Mouse (Mus musculus) CD8-positive naive resting alpha-beta T cell, adult 2 months (primary cell): ENCODE data around the gene Arhgap35.
"Not testable (repeated sequence)": the region's sequence is repeated elsewhere in the genome, so short reads cannot be mapped to it uniquely, and the experiment has no call there.

Source experiments
- DNase-seq, 2 experiments: peaks; one replicate each; pipeline ENCODE4 v3.0.0; 2022; ENCODE audit warnings: low read depth in 2 of 2, low spot score in 2 of 2

The Arhgap35 gene

DNA sequence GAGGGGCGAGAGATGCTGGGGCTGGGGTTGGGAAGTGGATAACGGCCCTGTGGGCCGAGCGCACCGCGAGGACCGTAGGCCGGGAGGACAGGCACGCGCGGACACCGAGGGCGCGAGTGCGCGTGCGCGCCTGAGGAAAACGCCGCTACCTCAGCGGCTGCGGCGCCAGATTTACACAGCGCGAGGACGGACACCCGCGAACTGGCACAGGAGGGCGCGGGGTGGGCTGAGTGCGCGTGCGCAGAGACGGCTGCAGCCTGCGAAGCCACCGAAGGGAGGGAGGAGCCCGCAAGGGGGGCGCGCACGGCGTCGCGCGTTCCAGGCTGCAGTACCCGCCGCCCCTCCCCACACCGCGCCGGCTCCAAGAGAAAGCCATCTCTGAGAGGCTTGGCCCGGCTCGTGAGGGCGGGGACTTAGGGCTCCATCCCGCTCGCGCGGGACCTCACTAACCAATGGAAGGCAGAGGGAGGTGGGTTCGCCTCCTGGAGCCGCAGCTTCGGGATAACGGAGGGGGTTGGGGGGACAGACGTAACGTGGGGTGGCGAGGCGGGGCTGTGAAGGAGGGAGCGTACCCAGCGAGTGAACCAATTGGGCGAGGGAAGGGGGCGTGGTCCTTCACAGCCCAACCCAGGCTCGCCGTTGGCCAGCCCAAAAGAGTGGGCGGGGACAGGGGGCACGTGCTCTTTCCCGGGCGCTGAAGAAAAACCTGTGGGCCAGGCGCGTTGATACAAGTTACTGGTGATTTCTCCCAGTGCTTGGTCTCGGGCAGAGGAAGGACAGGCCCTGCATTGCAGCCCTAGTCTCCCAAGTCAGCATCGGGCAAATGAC, at the start of gene Arhgap35:
Arhgap35 (minus strand) TSS at position 106 of the 828 bp plus-strand sequence.
- peak; percentile 97 for DNase-seq

DNA sequence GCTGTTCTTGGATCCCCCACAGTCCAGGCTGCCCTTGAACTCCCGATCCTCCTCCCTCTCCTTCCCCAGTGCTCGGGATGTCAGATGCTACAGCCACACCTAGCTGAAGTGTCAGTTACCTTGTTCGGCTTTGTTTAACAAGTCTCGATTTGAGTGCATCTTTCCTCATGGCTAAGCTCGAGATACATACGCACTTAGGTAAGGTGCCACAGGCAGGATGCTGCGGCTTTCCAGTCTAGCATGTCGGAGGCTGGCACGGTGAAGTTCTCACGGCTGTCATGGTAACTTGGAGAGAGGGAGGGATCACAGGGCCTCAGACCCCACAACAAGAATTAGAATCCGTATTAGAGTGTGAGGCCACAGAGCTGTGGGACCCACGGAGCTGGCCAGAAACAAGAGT, 29.5 kb upstream of the Arhgap35 start:
- no peak for DNase-seq

DNA sequence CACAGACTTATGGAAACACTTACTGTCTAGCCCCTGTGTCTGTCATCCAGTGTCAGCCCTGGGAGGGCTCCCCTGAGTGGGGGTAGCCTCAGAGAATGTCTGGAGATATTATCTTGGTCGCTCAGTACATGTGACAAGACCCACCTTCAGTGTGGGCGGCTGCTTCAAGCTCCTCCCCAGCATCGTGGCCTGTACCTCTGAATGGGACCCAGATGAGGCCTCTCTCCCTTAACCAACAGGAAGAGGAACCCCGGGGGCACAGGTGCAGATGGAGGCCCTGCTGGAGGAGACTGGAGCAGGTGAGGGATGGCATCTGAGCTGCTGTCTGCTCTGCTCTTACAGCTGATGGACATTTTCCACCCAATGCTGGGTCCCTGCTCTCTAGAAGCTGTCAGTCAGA, 28.3 kb upstream of the Arhgap35 start:
- DNase-seq, result not testable (repeated sequence)

DNA sequence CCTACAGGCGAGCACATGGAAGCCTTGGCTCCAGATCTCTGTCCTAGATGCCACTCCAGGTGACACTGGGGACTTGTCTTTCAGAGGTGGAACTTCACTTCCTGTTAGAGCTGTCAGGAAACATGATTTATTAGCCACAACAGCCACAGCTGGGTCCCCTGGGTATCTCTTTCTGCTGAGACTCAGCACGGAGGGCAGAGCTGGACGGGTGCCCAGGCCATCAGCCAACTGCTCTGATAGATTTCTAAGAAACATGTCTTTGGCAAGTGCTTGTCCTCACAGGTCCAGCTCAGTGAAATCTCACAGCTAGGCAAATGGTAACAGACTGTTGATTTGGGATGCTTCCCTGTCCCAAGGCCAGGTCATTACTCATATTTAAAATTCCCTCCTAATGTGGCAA, 24.2 kb upstream of the Arhgap35 start:
- DNase-seq, result no peak

DNA sequence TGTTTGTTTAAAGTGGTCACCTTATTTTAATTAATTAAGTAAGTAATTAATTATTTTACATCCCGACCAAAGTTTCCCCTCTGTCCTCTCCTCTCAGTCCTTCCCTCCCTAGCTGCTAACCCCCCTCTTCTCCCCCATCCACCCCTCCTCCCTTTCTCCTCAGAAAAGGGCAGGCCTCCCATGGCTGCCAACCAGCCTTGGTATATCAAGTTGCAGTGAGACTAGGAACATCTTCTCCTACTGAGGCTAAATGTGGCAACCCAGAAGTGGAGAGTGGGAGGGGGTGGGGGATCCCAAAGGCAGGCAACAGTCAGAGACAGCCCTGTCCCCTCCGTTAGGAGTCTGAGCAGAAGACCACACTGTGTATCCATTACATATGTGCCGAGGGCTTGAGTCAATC, 20.3 kb upstream of the Arhgap35 start:
- DNase-seq, result no peak

DNA sequence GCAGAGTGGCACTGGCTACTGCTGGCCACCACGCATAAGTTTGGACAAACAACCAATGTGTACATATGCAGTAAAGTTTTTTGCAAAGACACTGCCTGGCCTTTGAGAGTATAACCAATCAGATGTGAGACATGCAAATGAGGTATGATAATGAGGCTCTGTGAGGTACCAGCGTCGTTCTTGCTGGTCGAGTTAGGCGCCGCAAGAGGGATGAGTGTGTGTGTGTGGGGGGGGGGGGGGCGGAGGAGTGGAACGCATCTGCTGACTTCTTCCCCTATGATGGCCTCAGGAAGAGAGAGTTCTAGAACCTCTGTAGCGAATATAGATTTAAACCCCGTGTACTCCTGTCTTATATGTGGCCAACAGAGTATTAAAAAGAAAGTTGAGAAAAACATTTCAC, 19.1 kb upstream of the Arhgap35 start:
- not testable (repeated sequence) for DNase-seq

DNA sequence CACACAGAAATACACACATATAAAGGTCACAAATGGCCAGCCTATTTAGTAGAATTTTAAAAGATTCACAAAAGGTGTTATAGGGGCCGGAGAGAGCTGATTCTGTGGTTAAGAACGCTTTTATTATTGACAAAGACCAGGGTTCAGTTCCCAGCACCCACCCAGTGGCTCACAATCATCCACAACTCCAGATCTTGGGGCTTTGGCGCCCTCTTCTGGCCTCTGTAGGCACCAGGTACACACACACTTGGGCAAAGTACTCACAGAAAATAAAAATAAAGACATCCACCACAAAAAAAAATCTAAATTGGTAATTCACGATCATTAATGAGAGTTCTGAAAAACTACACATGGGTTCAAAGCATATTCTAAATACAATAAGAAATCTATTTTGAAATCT, 17.1 kb upstream of the Arhgap35 start:
- DNase-seq, result no peak

DNA sequence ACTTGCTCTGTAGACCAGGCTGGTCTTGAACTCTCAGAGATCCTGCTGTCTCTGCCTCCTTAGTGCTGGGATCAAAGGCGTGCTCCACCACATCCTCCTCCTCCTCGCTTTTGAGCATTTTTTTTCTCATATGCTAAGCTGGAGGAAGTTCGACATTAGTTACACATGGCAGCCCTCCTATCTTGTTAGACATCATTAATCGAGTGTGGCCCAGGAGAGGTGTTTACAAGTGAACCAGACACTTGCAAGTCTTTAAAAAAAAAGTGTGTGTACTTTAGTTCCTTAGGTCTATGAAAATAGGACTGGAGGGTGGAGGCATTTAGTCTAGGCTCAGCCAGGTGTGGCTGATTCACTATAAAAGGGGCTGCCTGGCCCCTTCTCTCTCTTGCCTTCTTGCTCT, 16.2 kb upstream of the Arhgap35 start:
- DNase-seq, result no peak

DNA sequence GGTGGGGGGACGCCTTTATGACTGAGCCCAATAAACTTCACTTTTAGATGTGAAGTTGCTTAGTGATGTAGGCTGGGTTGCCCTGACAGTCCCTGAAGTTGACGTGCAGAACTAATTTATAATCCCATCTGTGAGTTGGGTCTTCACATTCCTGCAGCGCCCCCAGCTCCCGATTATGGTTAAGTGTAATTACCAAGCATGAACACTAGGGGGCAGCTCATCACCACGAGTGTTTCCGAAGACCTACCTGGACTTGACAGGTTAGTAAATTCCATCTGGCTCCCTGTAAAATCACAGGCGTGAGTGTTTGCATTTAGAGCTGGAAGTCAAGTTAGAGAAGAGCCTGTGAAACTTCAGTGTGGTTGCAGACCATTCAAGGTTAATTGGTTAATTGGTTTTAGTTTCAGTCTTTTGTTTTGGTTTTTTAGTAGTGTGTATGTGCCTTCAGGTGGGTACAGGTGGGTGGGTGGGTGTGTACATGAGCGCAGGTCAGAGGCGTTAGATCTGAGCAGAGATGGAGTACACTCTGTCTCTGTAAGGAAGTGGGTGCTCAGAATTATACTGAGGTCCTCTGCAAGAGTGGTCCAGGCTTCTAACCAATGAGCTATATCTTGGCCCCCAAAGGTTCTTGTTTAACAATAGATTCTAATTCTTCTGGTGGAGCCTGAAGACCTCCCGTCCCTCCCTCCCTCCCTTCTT, 15.0 kb upstream of the Arhgap35 start:
- peak; percentile 58 to 68 for DNase-seq

DNA sequence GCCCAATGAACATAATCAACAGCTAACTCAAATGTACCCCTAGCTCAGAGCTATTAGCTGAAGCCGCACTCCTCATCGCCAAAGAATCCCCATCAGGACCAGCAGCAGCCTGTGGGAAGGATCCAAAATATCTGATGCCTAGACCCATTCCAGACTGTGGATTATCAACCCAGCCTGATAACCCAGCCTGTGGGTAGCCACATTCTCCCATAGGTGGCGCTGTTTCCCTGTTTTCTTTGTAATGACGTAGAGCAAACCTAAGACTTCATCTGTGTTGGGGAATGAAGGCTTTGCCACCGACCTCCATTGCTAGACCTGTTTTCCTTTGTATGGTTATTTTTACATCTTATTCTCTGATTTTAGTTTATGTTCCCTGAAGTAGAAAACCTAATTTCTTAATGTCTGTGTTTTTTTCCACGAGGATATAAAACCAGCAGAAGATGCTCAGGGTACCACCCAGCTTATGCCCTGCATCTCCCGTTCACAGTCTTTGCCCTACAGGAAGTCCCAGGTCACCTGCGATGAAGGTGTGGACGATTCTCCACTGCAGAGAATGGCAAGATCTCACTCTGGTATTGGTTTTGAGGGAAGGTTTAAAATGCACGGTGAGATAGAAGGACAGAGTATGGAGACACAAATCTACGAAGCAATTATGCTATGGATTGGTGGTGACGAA, 13.4 kb upstream of the Arhgap35 start:
- peak; percentile 59 to 68 for DNase-seq

DNA sequence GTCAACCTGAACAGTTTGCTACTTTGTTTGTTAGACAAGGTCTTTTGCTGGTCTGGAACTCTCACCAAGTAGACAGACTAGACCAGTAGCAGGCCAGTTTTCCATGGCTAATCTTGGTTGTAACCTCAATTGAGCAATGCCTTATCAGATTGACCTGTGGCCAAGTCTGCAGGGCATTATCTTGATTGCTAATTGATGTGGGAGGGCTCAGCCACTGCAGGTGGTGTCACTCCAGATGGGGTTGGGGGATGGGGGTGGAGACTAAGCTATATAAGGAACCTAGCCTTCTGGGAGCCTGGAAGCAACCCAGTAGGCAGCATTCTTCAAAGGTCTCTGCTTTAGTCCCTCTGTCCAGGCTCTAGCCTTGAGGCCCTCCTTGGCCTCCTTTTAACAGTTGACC, 8.9 kb upstream of the Arhgap35 start:
- no peak for DNase-seq

DNA sequence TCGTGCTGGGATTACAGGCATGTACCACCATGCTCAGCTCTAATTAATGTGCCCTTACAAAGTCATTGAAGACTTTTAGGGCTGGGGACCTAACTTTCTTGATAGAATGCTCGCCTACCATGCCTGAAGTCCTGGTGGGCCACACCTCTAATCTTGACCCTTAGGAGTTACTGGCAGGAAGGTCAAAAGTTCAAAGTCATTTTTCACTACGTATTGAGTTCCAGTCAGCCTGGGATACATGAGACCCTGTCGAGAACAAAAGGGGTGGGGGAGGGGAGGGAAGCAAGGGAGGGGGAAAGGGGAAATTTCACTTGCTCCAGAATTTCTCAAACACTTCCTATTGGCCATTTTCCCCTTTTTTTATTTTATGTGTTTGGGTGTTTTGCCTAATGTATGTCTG, 8.3 kb upstream of the Arhgap35 start:
- no peak for DNase-seq

DNA sequence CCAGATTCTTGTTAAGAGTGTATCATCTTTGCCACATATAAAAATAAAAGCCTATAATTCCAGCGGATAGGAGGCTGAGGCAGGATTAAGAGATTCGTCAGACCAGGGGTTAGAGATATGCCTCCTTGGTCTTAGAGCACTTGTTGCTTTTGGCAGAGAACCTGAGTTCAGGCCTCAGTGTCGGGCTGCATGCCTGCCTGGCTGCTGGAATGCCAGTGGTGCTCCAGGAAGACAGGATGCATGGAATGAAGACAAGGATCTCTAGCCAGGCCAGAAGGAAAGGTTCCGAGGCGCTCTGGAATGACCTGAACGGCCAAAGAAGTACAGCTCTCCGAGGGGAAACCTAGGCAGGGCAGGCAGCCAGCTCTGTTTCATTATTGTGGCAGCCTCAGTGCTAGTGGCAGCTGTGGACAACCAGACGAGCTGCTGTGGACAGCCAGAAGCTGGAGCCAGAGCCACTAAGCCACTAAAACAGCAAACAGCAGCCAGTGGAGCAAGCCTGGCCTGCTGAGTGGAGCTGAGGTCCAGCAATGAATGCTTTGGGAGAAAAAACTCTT, 6.4 kb upstream of the Arhgap35 start:
- no peak for DNase-seq

DNA sequence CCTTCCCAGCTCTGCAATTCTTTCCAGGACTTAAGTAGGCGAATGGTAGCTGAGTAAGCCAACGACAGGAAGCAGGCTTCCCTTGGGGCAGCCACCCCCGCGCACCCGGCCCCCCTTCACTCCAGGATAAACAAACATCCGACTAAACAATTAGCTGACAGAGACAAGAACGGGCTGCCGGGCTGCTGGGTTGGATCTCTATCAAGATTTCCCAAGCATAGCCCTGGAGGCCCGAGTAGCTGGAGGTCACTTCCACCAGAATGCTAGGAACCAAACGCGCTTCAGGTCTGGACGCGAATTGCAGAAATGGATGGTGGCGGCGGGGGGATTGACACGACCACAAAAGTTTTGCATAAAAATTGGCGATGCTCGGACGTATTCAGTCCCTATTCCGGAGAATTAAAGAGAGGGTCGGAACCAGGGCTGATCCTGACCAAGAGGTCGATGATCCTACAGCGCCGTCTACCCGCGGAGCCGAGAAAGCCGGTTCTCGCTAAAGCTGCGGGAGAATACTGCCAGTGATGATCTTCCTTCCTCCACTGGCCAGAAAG, 3.9 kb upstream of the Arhgap35 start:
- peak; percentile 24 to 39 for DNase-seq

DNA sequence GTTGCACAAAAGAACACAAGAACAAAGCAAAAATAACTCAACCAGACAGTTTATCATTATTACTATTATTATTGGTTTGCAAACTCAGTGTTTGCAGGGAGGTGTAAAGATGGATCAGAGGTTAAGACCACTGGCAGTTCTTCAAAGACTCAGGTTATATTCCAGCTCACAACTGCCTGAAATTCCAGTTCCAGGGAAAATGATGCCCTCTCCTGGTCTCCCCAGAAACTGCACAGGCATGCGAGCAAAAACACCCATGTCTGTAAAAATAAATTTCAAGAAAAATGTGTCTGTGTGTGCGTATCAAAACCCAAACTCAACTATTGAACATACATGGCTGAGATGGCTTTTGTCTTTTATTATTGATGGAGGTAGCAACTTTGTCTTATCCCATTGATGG, 2.3 kb upstream of the Arhgap35 start:
- no peak for DNase-seq

DNA sequence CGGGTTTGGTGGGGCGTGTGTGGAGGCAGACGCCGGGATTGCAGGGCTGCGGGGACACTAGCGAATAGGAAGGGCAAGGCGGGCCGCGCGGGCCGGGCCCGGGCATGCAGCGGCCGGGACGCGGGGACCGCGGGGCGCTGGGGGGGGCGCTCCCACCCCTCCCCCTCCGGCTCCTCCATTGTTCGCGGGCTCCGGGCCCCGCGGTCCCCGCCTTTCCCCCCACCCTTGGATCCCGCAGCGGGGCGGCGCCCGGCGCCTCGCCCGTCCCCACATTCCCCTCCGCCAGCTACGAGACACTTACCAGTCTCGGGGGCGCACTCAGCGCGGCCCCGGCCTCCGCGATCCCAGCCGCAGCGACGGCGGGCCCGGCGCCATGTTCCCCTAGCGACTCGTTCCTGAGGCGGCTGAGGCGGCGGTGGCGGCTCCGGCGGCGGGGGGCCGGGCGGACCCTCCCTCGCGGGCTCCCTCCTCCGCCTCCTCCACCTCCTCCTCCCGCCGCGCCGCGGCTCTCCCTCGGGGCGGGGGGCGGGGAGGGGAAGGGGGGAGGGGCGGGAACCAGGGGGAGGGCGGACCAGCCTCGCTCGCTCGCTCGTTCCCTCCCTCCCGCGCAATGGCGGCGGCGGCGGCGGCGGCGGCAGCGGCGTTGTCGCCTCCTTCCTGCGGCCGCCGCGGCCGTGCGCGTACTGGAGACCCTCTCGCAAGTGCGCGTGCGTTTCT, 464 bp downstream of the Arhgap35 start:
- DNase-seq, result peak in 1 of 2 experiments; percentile 14

DNA sequence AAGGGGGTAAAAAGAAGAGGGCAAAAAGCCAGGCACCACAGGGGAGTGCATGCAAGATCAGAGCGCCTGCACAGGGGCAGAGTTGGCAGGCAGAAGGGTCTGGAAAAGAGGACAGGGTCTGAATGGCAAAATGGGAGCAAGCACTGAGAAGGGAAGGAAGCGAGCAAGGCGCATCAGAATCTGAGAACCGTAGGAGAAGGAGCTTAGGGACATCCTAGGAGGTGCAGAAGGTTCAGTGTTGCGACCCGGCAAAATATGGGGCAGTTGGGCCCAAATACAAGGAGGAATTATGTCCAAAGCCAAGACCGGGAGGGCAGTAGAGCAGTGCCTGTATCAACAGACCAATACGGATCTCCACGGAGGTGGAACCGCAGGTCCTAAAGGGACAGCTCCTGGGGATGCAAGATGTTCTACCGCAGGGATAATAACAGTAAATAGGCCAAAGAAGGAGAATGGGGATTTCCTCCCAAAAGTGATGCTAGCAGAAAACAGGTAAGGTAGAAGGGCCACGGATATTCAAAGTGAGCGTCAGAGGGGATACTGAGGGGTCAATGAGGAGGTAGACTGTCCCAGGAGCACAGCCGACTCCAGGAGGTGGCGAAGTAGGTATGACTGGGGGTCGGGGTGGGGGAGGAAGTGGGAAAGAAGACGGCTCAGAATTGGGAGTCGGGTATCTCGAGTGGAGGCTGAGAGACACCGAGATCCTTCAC, 1.2 kb downstream of the Arhgap35 start:
- no peak for DNase-seq

DNA sequence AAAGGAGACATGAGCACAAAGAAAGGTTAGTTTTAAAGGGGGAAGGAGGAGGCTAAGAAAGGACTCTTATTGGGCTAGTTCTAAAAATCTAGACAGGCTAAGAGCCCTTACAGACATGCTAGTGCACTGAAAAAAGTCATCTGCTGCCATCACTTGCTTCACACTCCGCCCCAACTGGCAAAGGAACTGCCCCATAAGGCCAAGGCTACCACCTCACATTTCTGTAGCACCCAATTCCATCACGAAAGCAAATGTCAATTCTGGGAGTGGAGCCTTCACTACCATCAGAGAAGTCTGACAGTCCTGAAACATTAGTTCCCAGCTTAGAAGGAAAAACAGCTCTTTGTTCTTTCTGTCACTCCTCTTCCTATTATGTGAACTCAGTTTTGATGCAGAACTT, 4.4 kb downstream of the Arhgap35 start:
- DNase-seq, result no peak

DNA sequence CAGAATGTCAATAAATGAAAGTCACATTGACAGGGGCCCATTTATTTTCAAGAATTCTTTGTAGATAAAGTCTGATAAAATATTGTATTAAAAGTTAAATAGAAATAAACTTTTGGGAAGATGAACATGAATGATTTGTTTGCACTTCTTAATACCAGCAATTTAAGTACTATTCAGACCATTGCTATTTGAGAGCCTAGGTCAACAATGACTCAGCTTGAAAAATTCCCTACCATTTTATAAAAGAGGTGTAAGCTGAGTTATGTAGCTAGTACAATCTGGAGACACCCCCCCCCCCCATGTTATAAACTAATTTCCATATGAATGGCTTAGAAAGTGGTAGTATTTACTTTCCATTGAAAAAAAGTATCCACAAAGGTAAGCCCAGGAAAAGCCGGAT, 5.8 kb downstream of the Arhgap35 start:
- DNase-seq, result no peak

DNA sequence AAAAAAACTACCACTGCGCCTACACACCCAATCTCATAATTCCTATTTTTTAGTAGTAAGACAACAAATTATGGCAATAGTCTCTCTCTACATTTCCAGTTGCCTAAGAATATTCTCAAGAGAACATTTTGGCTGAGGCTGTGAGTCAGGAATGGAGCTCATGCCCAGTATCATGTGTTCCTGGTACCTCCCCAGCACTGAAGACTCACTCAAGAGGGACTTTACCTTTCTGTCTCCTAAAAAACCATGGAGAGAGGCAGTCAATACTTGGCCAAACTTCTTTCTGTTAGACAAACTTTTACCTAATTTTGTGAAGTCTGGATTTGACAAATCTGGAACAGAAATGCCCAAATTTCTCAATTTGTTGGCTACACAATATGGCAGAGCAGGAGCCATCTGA, 6.7 kb downstream of the Arhgap35 start:
- no peak for DNase-seq
